Mouse (Mus musculus) liver, embryonic 11.5 days (tissue): ENCODE measurements around the gene Atg4a. TPM values are rescaled to one million over a fixed set of nuclear protein-coding genes. Genes with fewer than 3 reads are reported as not detected.

ENCODE experiments used
- ATAC-seq: fragments of 200-750 bp; cut with Nextera tagmentation; replicated peaks from 2 replicates; pipeline ENCODE4 v1.8.0; 2017; ENCODE audit warnings: moderate number of reproducible peaks, mild to moderate bottlenecking, moderate TSS enrichment, moderate library complexity; ENCODE audit not compliant: low FRiP score
- DNase-seq: peaks from one replicate; pipeline ENCODE4 v3.0.0-alpha.2; 2017; ENCODE audit warnings: low spot score
- H3K27ac ChIP-seq: fragments of 300-500 bp; sonication (generic); 2 replicates; pipeline ENCODE4 v1.5.1; 2014; ENCODE audit warnings: mild to moderate bottlenecking, low read depth, low read length, control low read depth
- H3K27me3 ChIP-seq: fragments of 300-500 bp; sonication (generic); replicated peaks from 2 replicates; pipeline ENCODE4 v1.6.1; 2014; ENCODE audit warnings: low read length, mixed read lengths; ENCODE audit not compliant: control insufficient read depth, insufficient read depth
- H3K36me3 ChIP-seq: fragments of 300-500 bp; sonication (generic); 2 replicates; pipeline ENCODE4 v1.6.1; 2014; ENCODE audit warnings: mild to moderate bottlenecking, low read length, moderate library complexity, mixed read lengths; ENCODE audit not compliant: control insufficient read depth, insufficient read depth
- H3K4me1 ChIP-seq: fragments of 300-500 bp; sonication (generic); replicated peaks from 2 replicates; pipeline ENCODE4 v1.6.1; 2014; ENCODE audit warnings: low read length, mixed read lengths; ENCODE audit not compliant: control insufficient read depth, insufficient read depth
- H3K4me2 ChIP-seq: fragments of 300-500 bp; sonication (generic); 2 replicates; pipeline ENCODE4 v1.6.1; 2014; ENCODE audit warnings: mild to moderate bottlenecking, control low read depth, moderate library complexity
- H3K4me3 ChIP-seq: fragments of 300-500 bp; sonication (generic); 2 replicates; pipeline ENCODE4 v1.5.1; 2014; ENCODE audit warnings: low read depth, low read length, control low read depth
- H3K9ac ChIP-seq: fragments of 300-500 bp; sonication (generic); 2 replicates; pipeline ENCODE4 v1.6.1; 2014; ENCODE audit warnings: low read depth, low read length, control low read depth
- H3K9me3 ChIP-seq: fragments of 300-500 bp; sonication (generic); 2 replicates; pipeline ENCODE4 v1.6.1; 2016; ENCODE audit warnings: low read length, inconsistent platforms, mixed read lengths; ENCODE audit not compliant: control insufficient read depth
- WGBS: fragments of 180-500 bp; shearing (Covaris S2); extraction: QIAGEN DNeasy Blood & Tissue Kit; methylation state at CpG from one replicate; pipeline ENCODE4 v1.1.7; 2014; 5-methylcytosine and 5-hydroxymethylcytosine counted together
- polyA plus RNA-seq: library from polyadenylated mRNA; unstranded; fragments of >200 nt; fragmentation: Nextera tagmentation; extraction: Ambion mirVana; gene quantifications from 2 replicates; pipeline ENCODE4 v1.2.1, GENCODE M21; 2014

The Atg4a gene
- 19.6 and 20.6 TPM in 2 replicates for polyA plus RNA-seq

DNA sequence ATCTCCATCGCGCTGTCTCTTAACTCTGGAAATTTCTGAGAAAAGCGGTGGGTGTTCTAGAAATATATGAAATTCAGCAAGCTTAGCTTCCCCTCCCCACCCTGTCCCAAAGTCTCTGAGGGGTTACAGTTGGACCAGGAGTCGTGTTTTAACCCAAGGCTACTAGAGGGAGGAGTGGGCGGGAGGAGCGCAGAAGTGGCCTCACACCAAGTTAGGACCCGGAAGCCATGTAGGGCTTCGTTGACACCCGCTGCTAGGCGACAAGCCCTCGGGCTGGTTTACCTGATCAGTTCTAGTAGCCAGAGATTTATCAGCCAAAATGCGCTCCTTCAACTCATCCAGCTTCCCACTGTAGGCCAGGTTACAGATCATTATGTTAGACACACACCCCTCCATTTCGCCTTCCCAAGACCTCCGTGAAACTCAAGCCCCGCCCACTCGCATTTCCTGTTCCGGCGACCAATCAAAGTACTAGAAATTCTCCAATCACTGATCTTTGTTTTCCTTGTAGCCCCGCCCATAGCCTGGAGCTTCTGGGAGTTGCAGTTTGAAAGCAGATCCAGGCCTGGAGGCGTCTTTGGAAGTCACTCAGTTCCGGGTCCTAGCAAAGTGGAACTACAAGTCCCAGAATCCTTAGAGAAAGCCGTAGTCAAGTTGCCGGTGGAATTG, at the start of gene Atg4a, which contains the start of gene Psmd10:
Atg4a (plus strand) TSS at position 636 of the 669 bp plus-strand sequence.
Psmd10 (minus strand) TSS at position 457 of the 669 bp plus-strand sequence.
- Histone ChIP-seq H3K27me3 (peaks cover 3% of the 10 kb centered on the region; the same call in 1 of the 2 replicates), H3K27ac (0 out of 2 replicates have a peak within 1 kb of the TSS, but pooled peaks have one; percentile 21), H3K9me3 (no peaks in the 10 kb centered on the region), H3K36me3 (no peaks in the 10 kb centered on the region), H3K9ac (peak within 1 kb of the TSS; percentile 57), H3K4me2 (peak within 1 kb of the TSS; percentile 64), H3K4me1 (no peaks in the 10 kb centered on the region; the same call in 1 of the 2 replicates), H3K4me3 (peak within 1 kb of the TSS; percentile 58)
- WGBS, result 19% methylated on average over 23 of the region's 23 CpGs
- ATAC-seq (peak; percentile 95), DNase-seq (peak; percentile 78)

DNA sequence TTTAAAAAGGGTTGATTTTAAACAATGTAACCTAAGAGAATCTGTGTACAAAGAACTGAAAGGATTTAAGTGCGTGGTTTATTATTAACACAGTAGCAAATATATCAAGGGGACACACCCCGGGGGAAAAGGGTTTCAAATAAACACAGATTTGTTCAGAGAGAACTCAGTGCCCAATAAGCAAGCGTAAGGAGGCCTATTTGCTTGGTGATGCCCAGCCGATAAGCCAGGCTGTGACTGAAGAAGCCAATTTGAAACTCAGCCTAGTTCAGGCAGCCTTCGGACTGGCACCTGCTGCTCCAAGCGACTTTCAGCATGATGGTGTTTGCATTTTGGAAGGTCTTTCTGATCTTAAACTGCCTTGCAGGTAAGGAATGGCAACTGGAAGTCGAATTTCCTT, 49.3 kb upstream of the Atg4a start, which contains the start of gene Vsig1:
Vsig1 (plus strand) TSS at position 249 of the 400 bp plus-strand sequence.
- Histone ChIP-seq H3K4me1 (no peaks in the 10 kb centered on the region), H3K36me3 (no peaks in the 10 kb centered on the region), H3K27ac (no peak within 1 kb of the TSS), H3K9ac (no peak within 1 kb of the TSS), H3K4me3 (no peak within 1 kb of the TSS), H3K27me3 (peaks cover 2% of the 10 kb centered on the region; the same call in 1 of the 2 replicates), H3K9me3 (no peaks in the 10 kb centered on the region), H3K4me2 (no peak within 1 kb of the TSS)
- no peak for DNase-seq
- ATAC-seq, result no peak
- WGBS, result 60% methylated on average over 7 of the region's 7 CpGs

DNA sequence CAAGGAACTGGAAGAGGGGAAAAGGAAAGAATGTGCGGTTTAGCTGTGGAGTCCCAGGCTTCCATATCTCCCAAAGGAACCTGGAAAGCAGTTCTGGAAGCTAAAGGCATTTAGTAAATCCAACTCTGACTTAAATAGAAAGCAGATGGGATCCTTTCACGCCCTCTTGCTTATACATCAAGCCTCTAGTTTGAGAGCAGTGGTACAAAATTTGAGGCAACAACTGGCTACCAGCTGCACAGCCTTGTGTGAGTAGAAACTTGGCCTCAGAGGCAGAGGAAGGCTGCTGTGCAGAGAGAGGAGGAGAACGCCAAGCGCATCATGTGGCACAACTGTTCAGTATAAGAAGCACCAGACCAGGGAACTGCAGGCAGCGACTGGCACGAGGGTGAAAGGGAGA, 35.4 kb upstream of the Atg4a start:
- no peak overlapping the region for H3K9ac ChIP-seq
- ATAC-seq (no peak), DNase-seq (no peak)
- H3K9me3 ChIP-seq, result no peaks in the 10 kb centered on the region
- H3K4me3 ChIP-seq, result no peak overlapping the region
- H3K36me3 ChIP-seq, result no peaks in the 10 kb centered on the region
- no peaks in the 10 kb centered on the region for H3K4me1 ChIP-seq
- no peak overlapping the region for H3K27ac ChIP-seq
- H3K27me3 ChIP-seq, result peaks cover 12% of the 10 kb centered on the region
- 71% methylated on average over 6 of the region's 6 CpGs for WGBS
- H3K4me2 ChIP-seq, result no peak overlapping the region

DNA sequence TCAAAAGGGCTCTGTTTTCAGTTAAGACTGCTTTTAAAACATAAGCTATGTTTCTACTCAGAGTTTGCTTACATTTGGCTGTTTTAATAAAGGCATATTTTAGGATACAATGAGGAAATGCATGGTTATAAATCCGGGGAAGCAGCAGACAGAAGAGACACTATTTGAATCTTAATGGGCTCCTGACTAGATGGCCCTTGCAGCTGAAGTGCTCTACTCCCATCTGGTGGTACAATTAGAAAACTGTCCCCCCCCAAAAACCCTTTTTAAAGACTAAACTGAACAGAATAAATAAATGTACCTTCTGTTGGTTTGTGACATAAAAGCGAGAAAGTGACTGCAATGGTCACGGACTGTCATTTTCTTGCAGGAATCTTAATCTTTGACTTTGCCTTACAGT, 24.6 kb upstream of the Atg4a start:
- no peaks in the 10 kb centered on the region for H3K36me3 ChIP-seq
- peaks cover 13% of the 10 kb centered on the region for H3K27me3 ChIP-seq
- no peak overlapping the region for H3K4me3 ChIP-seq
- ATAC-seq (no peak), DNase-seq (no peak)
- no peak overlapping the region for H3K4me2 ChIP-seq
- no peak overlapping the region for H3K27ac ChIP-seq
- WGBS, result 67% methylated on average over 3 of the region's 3 CpGs
- H3K9me3 ChIP-seq, result no peaks in the 10 kb centered on the region
- no peak overlapping the region for H3K9ac ChIP-seq
- no peaks in the 10 kb centered on the region for H3K4me1 ChIP-seq

DNA sequence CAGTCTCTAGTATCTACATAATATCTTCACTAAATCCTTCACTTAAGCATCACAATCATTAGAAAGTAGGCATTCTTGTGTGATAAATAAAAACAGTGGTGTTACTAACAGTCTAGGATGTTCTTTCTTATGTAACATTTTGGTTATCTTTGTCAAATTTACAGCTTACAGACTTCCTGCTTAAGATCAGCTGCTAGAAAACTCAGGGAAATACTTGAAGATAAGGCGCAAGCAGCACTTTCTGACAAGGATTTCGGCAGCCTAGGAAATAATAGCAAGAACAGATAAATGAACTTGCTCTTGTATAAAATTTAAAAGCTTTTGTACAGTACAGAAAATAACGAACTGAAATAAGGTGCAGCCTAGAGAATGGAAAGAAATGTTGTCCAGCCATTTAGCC, 23.4 kb upstream of the Atg4a start:
- WGBS, result 49% methylated on average over 3 of the region's 3 CpGs

DNA sequence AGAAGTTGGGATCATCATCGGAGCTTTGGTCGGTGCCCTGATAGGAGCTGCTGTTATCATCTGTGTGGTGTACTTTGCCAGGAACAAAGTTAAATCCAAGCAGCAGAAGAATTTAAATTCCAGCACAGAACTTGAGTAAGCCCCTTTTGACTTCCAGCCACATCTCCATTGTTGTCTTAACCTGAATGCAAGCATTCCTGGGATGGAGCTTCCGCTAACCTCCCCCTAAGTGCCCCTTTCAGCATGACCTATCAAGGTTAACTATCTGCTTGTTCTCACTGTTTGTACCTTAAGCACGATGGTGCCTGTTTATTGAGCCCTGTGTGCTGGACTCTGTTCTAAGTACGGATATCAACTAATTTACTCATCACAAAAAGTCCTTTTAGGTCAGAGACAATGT, 20.4 kb upstream of the Atg4a start:
- 56% methylated on average over 5 of the region's 5 CpGs for WGBS
- H3K27ac ChIP-seq, result no peak overlapping the region
- peaks cover 17% of the 10 kb centered on the region for H3K27me3 ChIP-seq
- H3K4me1 ChIP-seq, result no peaks in the 10 kb centered on the region
- ATAC-seq, result no peak
- H3K4me3 ChIP-seq, result no peak overlapping the region
- H3K9ac ChIP-seq, result no peak overlapping the region
- no peaks in the 10 kb centered on the region for H3K9me3 ChIP-seq
- DNase-seq, result no peak
- no peak overlapping the region for H3K4me2 ChIP-seq
- H3K36me3 ChIP-seq, result no peaks in the 10 kb centered on the region

More for the DNA sequence above, 23.4 kb upstream of the Atg4a start:
- Histone ChIP-seq H3K9ac (no peak overlapping the region), H3K4me1 (no peaks in the 10 kb centered on the region), H3K4me3 (no peak overlapping the region), H3K9me3 (no peaks in the 10 kb centered on the region), H3K27ac (no peak overlapping the region), H3K36me3 (no peaks in the 10 kb centered on the region), H3K27me3 (peaks cover 13% of the 10 kb centered on the region), H3K4me2 (no peak overlapping the region)
- DNase-seq, result no peak
- no peak for ATAC-seq

DNA sequence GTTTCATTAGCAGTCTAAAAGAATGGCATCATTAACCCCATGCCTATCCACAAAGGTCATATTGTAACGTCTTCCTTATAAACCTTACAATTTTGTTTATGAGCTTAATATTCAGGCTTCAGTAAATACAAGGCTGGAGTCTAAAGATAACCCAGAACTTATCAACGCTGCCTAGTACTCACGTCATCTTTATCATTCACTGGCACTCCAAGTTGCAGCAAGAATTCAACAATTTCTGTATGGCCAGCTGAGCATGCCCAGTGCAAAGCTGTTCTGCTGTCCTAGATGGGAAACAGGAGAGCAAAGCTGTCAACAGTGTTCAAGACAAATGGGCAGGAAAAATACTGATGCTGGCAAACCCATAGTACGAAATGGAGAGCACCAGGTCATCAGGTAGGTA, 3.1 kb upstream of the Atg4a start:
- DNase-seq (no peak), ATAC-seq (peak; percentile 65)
- no peaks in the 10 kb centered on the region; the same call in 1 of the 2 replicates for H3K4me1 ChIP-seq
- no peaks in the 10 kb centered on the region; the same call in 1 of the 2 replicates for H3K27me3 ChIP-seq
- no peaks in the 10 kb centered on the region for H3K9me3 ChIP-seq
- no peak overlapping the region for H3K27ac ChIP-seq
- 73% methylated on average over 4 of the region's 4 CpGs for WGBS
- peak overlapping the region; percentile 22; the same call in 1 of the 2 replicates for H3K4me2 ChIP-seq
- H3K4me3 ChIP-seq, result no peak overlapping the region
- no peaks in the 10 kb centered on the region for H3K36me3 ChIP-seq
- no peak overlapping the region; the same call in 1 of the 2 replicates for H3K9ac ChIP-seq

DNA sequence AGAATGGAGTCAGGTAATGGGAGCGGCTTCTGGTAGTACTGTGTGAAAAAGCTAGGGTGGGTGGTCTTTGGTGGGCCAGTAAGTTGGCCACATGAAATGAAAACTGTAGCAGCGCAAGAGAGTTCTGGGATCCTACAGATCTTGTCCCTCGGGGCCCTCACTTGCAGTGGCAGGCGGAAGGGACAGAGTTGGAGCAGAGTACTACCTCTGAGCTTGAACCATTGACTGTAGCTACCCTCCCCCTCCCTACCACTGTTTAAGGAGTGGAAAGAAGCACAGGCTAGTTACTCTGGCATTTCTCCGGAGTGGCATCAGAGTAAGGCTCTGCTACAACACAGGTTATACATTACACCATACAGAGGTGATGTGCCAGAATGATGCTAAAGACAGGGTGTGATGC, 252 bp downstream of the Atg4a start:
- Histone ChIP-seq H3K4me3 (peak overlapping the region; percentile 58), H3K9me3 (no peaks in the 10 kb centered on the region), H3K9ac (peak overlapping the region; percentile 30), H3K27ac (no peak overlapping the region), H3K4me2 (peak overlapping the region; percentile 60), H3K4me1 (no peaks in the 10 kb centered on the region; the same call in 1 of the 2 replicates), H3K36me3 (no peaks in the 10 kb centered on the region), H3K27me3 (peaks cover 3% of the 10 kb centered on the region; the same call in 1 of the 2 replicates)
- DNase-seq (no peak), ATAC-seq (peak; percentile 59)
- 17% methylated on average over 5 of the region's 5 CpGs for WGBS

DNA sequence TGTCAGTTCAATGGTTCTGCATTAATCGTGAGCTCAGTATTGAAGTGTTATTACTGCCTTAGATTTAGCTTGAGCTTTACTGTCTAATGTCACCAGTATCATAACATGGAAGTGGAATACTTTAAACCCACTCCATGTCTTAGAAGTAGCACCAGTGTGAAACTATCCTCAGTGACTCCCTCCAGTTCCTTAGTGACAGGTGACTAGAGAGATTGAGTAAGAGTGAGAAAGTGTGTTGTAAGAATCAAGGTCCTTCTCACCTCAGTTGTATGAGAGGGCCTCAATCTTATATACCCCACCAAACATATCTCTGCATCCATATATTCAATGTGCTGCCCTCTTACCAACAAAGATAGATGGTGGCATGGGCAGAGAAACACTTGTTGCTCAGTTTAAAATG, 22.2 kb downstream of the Atg4a start:
- no peaks in the 10 kb centered on the region for H3K9me3 ChIP-seq
- DNase-seq (no peak), ATAC-seq (no peak)
- H3K36me3 ChIP-seq, result no peaks in the 10 kb centered on the region
- no peak overlapping the region for H3K9ac ChIP-seq
- no peak overlapping the region for H3K27ac ChIP-seq
- 82% methylated on average over 1 of the region's 1 CpGs for WGBS
- no peaks in the 10 kb centered on the region for H3K4me1 ChIP-seq
- no peak overlapping the region for H3K4me2 ChIP-seq
- peaks cover 24% of the 10 kb centered on the region for H3K27me3 ChIP-seq
- H3K4me3 ChIP-seq, result no peak overlapping the region
